Mouse (Mus musculus): ENCODE data around the gene Tdp1.

The Tdp1 gene

DNA sequence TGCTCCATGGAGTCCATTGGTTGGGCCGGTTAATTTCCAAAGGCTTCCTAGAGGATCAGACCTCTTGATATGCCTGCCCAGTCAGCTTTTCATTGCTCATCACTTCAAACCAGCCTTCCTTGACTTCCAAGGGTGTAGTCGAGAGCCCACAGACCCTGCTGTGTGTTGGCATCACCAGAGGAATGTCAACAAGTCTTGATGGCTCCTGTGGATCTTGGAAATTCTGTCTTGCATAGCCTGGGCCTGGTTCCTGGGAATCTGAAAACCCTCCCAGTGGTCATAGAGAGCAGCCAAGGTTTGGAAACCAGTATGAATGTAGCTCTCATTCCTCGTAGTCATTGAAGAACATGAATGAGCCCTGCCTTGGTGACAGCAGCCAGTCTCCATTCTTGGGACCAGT, 116.9 kb downstream of the Tdp1 start:
- no peak for DNase-seq (ENCODE audit: low spot score)

DNA sequence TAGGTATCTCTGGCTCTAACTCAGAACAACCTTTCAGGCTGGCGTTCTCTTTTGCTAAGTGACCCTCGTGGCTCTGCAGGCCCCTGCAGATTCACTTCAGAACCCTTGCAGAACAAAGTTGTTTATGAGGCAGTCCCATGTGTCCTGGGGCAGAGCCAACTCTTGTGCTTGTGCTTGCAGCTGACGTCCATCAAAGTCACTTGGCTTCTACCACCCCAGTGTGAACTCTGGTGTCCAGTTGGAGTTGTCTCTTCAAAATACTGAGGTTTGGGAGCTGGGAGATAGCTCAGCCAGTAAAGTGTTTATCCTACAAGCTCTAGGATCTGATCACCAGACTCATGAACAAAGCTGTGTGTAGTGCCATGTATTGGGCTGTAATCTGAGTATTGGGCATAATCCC, 117.6 kb downstream of the Tdp1 start:
- no peak for DNase-seq (ENCODE audit: low spot score)

DNA sequence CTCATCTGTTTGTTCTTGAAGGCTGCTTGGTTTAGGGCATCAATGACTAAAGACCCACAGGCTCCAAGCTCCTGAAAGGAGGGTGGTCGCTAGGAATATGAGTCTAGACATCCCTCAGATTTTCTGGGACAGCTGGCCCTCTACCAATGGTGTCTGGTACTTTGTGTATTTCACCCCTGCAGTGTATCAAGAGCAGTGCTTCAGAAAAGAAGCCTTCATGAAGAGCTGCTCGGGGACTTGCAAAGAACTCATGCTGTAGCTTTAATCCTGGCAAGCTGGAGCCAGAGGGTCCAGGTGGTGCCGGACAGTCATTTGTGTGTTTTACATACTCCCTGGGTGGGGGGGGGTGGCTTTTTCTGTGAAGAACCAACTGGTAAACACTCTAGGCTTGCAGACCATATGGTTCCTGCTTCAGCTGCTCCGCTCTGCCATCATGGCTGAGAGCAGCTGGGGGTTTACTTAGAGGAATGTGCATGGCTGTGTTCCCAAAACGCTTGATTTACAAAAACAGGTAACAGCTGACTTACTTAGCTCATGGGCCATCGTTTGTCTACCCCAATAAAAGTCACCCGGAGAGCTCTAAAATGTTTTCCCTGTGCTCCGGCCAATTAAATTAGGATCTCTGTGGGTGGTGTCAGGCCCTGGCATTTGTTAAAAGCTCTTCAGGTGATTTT, 118.7 kb downstream of the Tdp1 start:
- no peak for DNase-seq (ENCODE audit: low spot score)

Measured in yolk sac, embryonic 10.5 days (tissue).